Mouse (Mus musculus): ENCODE data around the gene Tm7sf3.

- TF ChIP-seq CTCF (IDR thresholded peaks at IDR 0.05; ENCODE audit: control insufficient read depth, insufficient read depth, insufficient read length): no peak
- TF ChIP-seq CEBPB (IDR thresholded peaks at IDR 0.05; ENCODE audit: low read depth): no peak
- TF ChIP-seq USF1 (IDR thresholded peaks at IDR 0.05; ENCODE audit: low read depth): no peak
- no peak for TF ChIP-seq MYOD1 (IDR thresholded peaks at IDR 0.05; ENCODE audit: control insufficient read depth, insufficient read length, low read depth)
- no peak for TF ChIP-seq MAX (IDR thresholded peaks at IDR 0.05)
- TF ChIP-seq FOSL1 (IDR thresholded peaks at IDR 0.05; ENCODE audit: insufficient read depth, low read length, poor library complexity, severe bottlenecking): no peak
- TF ChIP-seq MYOG (IDR thresholded peaks at IDR 0.05; ENCODE audit: control insufficient read depth, extremely low read depth, insufficient read length): no peak
These were observed 22.3 kb upstream of the Tm7sf3 start for GRCm38 (mm10) chr6:146664917-146665316.

Measured in C2C12 (cell line).